Mouse (Mus musculus) lung, postnatal 10 days (tissue): Measurements from ENCODE around the gene Zfp398.
A peak's percentile ranks its signal among the peaks of the same experiment; 100 is the strongest.

Source experiments
- DNase-seq: peaks from one replicate; pipeline ENCODE4 v3.0.0; 2021

Gene Zfp398

DNA sequence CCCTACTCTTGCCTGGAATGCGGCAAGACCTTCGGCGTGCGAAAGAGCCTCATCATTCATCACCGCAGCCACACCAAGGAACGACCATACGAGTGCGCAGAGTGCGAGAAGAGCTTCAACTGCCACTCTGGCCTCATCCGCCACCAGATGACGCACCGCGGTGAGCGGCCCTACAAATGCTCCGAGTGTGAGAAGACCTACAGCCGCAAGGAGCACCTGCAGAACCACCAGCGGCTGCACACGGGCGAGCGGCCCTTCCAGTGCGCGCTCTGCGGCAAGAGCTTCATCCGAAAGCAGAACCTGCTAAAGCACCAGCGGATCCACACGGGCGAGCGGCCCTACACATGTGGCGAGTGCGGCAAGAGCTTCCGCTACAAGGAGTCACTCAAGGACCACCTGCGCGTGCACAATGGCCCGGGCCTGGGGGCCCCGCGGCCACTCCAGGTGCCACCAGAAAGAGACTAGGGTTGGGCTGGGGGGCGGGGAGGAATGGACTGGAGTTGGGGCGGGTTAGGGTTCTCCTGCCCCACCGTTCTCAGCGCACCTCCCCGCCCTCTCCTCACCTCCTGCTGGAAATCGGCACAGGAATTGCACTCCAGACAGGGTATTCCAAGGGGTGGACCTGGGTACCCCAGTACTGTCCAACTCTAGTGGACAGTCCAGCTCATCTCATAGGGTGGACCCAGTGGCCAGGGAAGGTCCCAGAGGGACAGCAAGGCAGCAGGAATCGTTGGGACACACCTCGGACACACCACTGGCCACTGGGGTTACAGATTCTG lies 69.6 kb downstream of the Zfp398 start:
- no peak for DNase-seq

DNA sequence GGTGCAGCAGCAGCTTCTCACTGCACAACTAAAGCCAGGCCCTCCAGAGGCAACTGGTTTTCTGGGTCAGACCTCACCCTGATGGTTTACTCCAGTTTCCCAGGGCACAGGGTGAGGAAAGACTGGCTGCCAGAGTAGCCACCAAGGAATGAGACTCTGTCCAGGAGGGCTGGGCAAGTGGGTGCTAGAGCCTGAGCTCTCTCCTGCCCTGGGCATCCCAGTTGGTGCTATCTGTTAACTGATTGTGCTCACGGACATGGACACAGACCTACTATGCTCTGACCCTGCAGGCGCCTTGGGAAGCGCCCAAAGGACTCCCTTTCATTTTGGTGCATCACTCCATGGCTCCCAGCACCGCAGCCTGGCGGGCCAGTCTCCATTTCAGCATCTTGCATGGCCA lies 70.9 kb downstream of the Zfp398 start:
- no peak for DNase-seq

DNA sequence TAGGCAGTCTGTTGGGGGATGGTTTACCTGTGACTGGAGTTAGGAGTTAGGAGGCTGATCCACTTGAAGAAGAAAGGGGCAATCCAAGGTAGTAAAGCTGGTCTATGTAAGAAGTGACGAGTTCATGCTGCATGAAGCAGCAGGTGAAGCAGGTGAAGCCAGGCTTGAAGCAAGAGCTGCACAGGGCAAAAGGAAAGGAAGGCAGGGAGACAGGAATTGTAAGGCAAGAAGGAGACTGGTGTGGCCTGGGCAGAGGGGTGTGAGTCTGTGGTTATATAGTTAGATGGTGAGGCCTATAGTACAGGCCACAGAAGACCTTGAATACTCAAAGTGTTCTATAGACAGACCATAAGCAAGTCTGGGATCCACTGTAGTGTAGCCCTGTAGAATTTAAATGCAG lies 73.5 kb downstream of the Zfp398 start:
- DNase-seq: no peak

DNA sequence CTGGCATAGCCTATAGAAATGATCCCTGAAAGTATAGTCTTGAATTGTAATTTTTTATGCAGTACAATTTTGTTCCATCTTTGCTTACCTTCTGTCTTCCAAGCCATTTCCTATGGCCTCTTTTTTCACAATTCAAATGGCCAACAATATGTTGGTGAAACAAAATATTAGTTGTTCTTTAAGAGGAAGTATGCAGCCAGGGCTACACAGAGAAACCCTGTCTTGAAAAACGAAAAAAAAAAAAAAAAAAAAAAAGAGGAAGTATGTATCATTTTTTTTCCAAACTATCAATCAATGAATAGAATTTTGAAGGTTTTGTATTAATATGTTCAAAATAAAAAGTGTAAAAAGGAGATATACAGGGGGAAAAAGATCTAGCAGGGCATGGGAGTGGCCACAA lies 76.2 kb downstream of the Zfp398 start:
- DNase-seq: no peak

DNA sequence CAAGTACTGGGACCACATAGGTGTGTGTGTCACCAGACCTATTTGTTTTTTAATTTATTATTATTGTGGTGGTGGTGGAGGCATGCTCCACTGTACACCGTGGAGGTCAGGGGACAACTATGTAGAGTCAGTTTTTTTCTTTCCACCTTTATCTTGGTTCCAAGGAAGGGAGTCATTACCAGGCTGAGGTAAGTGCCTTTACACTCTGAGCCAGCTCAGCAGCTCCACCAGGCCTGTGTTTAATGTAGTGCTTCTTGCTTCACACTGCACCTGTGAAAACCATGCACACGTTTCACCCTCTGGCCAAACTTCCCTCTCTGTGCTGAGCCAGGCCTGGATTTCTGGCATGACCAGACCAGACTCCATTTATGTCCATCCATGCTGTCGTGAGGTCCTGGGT lies 77.5 kb downstream of the Zfp398 start:
- no peak for DNase-seq

DNA sequence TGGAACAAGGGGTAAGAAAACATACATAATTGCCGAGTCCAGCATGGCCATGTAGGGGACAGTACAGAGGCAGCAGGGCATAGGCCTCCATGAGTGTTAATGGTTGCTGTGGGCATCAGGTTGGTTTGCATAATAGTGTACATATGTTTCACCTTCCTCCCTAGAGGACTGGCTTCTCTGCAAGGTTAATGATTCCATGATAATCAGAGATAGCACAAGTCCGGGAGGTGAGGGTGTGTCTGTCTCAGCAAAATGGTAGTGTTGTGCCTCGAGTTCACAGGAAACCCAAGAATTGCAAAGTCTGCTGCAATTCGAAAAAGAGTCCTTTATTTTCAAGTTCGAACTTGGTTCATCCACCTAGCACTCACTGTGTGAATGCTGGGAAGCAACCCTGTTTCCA lies 81.6 kb downstream of the Zfp398 start:
- DNase-seq: no peak

DNA sequence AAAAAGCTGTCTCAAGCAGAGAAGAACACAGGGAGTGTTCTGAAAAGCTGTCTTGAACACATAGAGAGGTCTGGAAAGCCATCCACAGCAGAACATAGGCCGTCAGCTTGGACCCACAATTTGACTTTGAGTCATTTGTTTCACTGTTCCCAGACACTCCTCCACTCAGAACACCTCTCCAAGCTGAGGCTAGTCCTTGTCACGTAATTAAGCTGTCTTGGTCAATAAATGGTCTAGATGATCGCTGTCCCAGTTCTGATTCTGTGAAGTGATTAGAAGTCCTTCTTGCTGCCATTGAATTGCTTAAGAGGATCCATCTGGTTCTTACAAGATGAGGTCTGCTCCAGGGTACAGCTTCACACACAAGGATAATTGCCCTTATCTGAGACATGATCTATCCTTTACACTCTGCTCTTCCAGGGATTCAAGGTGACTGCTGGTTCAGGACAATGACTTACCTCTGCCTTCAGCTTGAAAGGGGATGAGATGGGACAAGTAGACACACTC lies 83.4 kb downstream of the Zfp398 start:
- DNase-seq: peak; percentile 57

DNA sequence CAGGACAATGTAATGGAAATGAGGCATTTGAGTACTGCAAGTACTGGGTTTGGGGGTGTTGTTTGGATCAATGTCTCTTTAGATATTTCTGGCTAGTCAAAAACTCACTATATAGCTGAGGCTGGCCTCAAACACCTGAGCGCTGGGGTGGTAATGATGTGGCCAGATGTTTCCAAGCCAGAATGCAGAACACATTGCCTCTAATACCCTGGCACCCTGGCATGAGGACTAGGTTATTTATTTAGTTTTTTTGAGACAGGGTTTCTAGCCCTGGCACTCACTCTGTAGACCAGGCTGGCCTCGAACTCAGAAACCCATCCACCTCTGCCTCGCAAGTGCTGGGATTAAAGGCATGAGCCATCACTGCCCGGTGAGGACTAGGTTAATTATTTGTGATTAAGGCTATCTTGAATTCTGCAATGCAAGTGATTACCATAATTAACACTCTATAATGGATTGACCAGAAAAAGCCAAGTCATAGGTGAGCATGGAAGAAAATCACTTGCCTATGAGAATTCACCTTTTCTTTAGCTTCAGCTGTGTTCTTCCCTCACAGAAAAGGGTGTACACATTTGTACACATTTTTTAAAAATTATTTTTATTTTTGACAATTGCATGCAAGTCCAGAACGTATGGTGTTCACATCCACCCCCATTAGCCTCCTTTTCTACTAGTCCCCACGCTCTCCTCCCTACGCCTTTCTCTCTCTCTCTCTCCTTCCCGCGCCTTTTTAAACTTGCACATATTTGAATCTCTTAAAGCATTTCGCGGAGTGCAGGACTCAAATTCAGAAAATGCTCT lies 84.4 kb downstream of the Zfp398 start:
- no peak for DNase-seq

DNA sequence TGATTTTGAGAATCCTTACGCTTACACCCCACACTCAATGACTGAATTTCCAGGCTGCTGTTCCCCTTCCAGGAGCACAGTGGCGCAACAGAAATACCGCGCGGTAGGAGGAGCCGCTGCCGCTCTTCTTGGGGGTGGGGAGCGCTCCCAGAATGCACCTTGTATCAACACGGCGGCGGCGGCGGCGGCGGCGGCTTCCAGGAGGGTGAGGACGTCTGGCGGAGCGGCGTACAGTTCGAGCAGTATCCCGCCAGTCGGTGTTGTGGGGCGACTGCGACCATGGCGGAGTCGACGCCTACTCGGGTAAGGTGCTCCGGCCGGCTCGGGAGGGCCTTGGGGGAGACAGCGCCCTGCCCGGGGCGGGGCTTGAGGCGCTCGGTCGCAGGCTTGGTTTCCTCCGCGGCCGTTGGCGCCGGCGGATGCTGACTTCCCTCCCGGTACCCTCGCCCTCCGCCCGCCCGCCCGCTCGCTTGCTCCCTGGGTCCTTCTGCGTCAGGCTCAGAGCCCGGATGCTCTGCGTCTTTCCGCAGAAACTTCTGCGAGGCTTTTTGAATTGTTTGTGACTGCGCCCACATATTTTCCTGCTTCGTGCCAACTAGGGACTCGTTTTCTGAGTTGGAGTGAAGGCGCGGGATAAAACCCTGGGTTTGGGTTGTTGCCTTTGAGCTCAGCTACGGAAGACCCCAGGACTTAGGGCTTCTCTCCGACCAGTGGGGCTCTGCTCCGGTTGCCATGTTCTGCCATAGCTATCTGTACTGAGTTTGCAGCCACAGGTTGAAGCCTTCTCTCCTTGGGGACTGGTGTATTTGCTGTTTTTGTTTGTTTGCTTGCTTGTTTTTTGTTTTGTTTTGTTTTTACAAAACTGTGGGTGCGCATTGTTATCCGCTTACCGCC lies 85.2 kb downstream of the Zfp398 start, which contains the start of gene Zfp212:
TSS of gene Zfp212 (plus strand) at position 30 of the 894 bp plus-strand sequence.
- peak; percentile 95 for DNase-seq
